Mouse (Mus musculus): ENCODE data around the gene Kif26a. TPM values are rescaled to one million over a fixed set of nuclear protein-coding genes. Genes with fewer than 3 reads are reported as not detected.

The Kif26a gene
- polyA plus RNA-seq, 1 experiment: not detected

DNA sequence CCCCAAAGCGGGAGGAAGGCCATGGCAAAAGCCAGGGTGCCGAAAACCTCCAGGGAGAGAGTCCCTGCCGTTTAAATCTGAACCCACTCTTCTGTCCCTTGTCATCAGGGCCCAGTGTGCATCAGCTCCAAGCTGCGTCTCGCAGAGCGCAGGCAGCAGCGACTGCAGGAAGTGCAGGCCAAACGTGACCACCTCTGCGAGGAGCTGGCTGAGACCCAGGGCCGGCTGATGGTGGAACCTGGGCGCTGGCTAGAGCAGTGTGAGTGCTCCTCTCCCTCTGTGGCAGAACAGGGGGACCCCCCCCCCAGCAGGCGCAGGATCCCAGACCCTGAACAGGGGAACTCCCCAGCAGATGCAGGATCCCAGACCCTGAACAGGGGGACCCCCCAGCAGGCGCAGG is 33.7 kb downstream of the Kif26a start:
- TF ChIP-seq GATA1 (IDR thresholded peaks at IDR 0.05; ENCODE audit: borderline replicate concordance, low read length) (no peak), FLI1 (IDR thresholded peaks at IDR 0.05; ENCODE audit: low read length) (no peak)
- 0 out of 2 replicates have a peak, but pooled peaks cover 4% of the 10 kb centered on the region for H3K4me1 ChIP-seq
- no peaks in the 10 kb centered on the region for H3K9me3 ChIP-seq
- H3K27me3 ChIP-seq (replicated peaks): peaks cover 30% of the 10 kb centered on the region
- H3K4me3 ChIP-seq (replicated peaks): no peak overlapping the region
- H3K36me3 ChIP-seq (replicated peaks; ENCODE audit: low read length): no peaks in the 10 kb centered on the region

DNA sequence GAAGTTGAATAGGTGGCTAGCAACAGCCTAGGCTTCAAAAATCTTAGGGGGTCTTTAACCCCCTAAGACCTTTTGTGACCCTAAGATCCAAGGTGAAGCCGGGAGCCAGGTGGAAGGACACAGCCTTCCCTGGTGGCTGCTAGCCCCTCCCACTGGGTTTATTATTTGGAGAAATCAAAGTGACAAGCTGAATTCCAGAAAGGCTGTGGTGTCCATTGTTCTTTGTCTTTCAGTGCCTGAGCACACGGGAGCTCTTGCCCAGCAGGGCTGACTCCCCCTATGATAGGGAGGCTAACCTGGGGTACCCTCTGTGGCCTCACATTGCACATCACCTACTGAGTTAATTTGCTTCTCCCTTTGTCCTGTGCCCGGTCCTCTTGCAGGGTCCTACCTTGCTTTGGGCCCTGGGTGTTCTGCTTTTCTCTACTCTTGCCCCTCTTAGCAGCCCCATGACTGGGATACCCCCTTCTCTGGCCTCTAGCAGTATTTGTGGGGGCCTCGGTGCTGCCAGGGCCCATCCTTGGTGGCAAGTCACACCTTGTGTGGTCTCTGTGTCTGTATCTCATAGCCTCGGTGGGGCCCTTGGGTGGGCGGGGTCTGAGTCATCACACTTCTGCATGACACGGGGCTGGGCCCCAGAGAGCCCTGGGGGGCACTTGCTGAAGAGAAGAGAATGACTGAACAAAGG is 36.1 kb downstream of the Kif26a start:
- no peak for TF ChIP-seq FLI1 (IDR thresholded peaks at IDR 0.05; ENCODE audit: low read length)
- no peak for TF ChIP-seq GATA1 (IDR thresholded peaks at IDR 0.05; ENCODE audit: borderline replicate concordance, low read length)
- H3K4me1 ChIP-seq: 0 out of 2 replicates have a peak, but pooled peaks cover 4% of the 10 kb centered on the region
- H3K4me3 ChIP-seq (replicated peaks): no peak overlapping the region
- no peaks in the 10 kb centered on the region for H3K36me3 ChIP-seq (replicated peaks; ENCODE audit: low read length)
- peaks cover 33% of the 10 kb centered on the region for H3K27me3 ChIP-seq (replicated peaks)
- no peaks in the 10 kb centered on the region for H3K9me3 ChIP-seq

DNA sequence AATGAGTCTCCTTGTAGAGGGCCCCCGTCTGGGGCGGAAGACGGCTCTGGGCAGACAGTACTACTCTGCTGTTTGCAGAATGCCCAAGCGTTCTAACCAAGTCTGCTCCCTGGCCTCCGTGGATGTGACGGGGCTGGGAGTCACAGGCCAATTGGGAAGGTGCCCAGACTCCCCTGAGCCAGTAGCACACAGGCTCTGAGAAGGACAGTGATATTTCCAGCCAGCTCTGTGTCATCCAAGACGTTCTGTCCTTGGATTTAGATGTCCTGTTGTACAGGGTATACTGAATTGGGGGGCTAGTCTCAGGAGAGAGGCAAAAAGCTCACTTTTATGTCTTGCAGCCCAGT is 36.6 kb downstream of the Kif26a start:
- Histone ChIP-seq H3K36me3 (replicated peaks; ENCODE audit: low read length) (no peaks in the 10 kb centered on the region), H3K4me3 (replicated peaks) (no peak overlapping the region), H3K9me3 (no peaks in the 10 kb centered on the region), H3K4me1 (0 out of 2 replicates have a peak, but pooled peaks cover 4% of the 10 kb centered on the region), H3K27me3 (replicated peaks) (peaks cover 36% of the 10 kb centered on the region)
- TF ChIP-seq GATA1 (IDR thresholded peaks at IDR 0.05; ENCODE audit: borderline replicate concordance, low read length) (no peak), FLI1 (IDR thresholded peaks at IDR 0.05; ENCODE audit: low read length) (no peak)

DNA sequence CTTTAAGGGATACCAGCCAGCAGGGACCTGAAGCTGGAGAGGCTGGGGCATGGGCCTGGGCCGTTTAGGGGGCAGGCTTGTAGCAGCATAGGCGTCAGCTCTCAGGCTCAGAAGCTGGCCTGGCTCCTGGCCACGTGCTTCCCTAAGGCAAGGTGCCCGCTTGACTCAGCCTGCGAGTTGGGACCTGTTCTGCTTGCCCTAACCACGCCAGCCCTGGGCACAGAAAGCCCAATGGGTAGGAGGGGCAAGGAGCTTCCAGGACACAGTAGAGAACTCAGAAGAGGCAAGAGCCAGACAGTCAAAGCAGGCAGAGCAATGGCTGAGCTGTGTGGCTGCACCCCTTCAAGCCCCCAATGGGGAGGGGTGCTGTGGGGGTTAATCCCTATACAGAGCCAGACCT is 37.7 kb downstream of the Kif26a start:
- H3K4me1 ChIP-seq: 0 out of 2 replicates have a peak, but pooled peaks cover 4% of the 10 kb centered on the region
- H3K9me3 ChIP-seq: no peaks in the 10 kb centered on the region
- no peak for TF ChIP-seq GATA1 (IDR thresholded peaks at IDR 0.05; ENCODE audit: borderline replicate concordance, low read length)
- no peak for TF ChIP-seq FLI1 (IDR thresholded peaks at IDR 0.05; ENCODE audit: low read length)
- H3K27me3 ChIP-seq (replicated peaks): peaks cover 39% of the 10 kb centered on the region
- no peaks in the 10 kb centered on the region for H3K36me3 ChIP-seq (replicated peaks; ENCODE audit: low read length)
- H3K4me3 ChIP-seq (replicated peaks): no peak overlapping the region

DNA sequence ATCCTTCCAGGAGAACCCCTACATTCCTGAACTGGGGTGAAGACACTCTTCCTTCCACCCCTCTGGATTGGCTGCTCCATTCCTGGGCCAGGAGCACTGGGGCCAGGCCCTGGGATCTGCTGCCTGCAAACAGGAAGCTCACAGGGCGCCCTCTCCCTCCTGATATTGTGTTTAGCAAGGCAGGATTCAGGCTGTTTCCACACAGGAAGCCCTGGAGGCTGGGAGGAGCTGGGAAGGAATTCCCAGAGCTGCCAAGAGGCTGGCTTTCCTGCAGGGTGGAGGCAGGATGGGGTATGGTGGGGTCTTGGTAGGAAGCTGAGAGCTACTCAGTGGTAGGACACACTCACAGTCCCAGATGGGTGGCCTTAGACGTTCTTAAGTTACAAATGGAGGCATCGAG is 38.4 kb downstream of the Kif26a start:
- H3K4me3 ChIP-seq (replicated peaks): no peak overlapping the region
- 0 out of 2 replicates have a peak, but pooled peaks cover 4% of the 10 kb centered on the region for H3K4me1 ChIP-seq
- H3K27me3 ChIP-seq (replicated peaks): peaks cover 43% of the 10 kb centered on the region
- TF ChIP-seq GATA1 (IDR thresholded peaks at IDR 0.05; ENCODE audit: borderline replicate concordance, low read length) (no peak), FLI1 (IDR thresholded peaks at IDR 0.05; ENCODE audit: low read length) (no peak)
- no peaks in the 10 kb centered on the region for H3K9me3 ChIP-seq
- no peaks in the 10 kb centered on the region for H3K36me3 ChIP-seq (replicated peaks; ENCODE audit: low read length)

DNA sequence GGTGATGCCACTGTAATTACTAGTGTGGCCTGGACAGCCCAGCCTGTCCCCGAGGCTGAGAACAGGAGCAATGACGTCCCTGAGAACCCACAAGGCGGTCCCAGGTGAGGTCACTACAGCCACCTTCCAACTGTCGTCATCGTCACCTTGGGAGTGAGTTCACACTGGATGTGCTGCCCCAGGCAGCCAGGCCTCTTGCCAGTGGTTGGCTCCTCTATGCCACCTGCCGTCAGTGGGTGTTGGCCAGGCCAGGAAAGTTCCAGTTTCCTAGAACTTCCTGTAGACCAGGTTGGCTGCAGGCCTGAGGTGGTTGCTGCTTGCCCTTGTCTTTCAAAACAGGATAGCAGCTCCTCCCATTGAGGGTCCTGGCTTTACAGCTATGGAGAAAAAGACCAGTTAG is 40.9 kb downstream of the Kif26a start:
- no peak for TF ChIP-seq FLI1 (IDR thresholded peaks at IDR 0.05; ENCODE audit: low read length)
- TF ChIP-seq GATA1 (IDR thresholded peaks at IDR 0.05; ENCODE audit: borderline replicate concordance, low read length): no peak
- H3K27me3 ChIP-seq (replicated peaks): peaks cover 59% of the 10 kb centered on the region

DNA sequence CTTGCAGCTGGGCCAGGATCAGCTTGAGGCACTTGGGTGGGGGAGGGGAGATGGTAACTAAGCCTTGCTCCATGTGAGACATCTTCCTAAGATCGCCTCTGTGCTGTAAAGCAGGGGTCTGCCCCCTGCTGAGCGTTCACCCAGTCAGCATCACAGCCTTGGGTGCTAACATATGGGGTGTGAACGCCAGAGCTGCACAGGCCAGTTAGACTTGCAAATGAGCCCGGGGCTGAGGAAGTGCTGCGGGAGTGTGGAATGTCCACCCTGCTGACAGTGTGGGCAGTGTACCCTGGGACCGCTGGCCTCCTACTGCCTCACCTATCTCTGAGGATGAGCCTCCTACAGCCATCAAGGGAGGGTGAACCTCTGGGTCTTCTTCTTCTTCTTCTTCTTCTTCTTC is 45.7 kb downstream of the Kif26a start:
- H3K27me3 ChIP-seq (replicated peaks): peaks cover 71% of the 10 kb centered on the region
- no peaks in the 10 kb centered on the region for H3K4me1 ChIP-seq
- H3K9me3 ChIP-seq: no peaks in the 10 kb centered on the region
- TF ChIP-seq FLI1 (IDR thresholded peaks at IDR 0.05; ENCODE audit: low read length) (no peak), GATA1 (IDR thresholded peaks at IDR 0.05; ENCODE audit: borderline replicate concordance, low read length) (no peak)
- no peaks in the 10 kb centered on the region for H3K36me3 ChIP-seq (replicated peaks; ENCODE audit: low read length)
- peak overlapping the region; percentile 10 for H3K4me3 ChIP-seq (replicated peaks)

More for the DNA sequence above, 40.9 kb downstream of the Kif26a start:
- 0 out of 2 replicates have a peak, but pooled peaks cover 4% of the 10 kb centered on the region for H3K4me1 ChIP-seq
- no peaks in the 10 kb centered on the region for H3K9me3 ChIP-seq
- no peaks in the 10 kb centered on the region for H3K36me3 ChIP-seq (replicated peaks; ENCODE audit: low read length)
- no peak overlapping the region for H3K4me3 ChIP-seq (replicated peaks)

DNA sequence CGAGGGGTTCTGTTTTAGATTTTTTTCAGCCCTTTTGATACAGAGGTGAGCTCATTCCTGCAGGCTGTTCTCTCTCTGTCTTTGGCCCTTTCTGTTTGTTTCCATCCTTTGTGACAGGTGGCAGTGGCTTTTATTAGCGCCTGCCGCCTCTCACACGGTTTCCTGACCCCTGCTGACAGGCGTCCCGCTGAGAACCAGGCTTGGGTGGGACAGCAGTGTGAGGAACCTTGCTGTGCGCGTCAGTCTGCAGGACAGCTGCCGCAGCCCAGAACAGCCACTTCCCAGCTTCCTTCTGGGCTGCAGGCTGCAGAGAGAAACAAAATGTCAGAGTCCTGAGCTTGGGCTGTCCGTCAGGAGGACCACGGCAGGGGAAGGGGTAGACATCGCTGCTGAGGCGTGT is 49.0 kb downstream of the Kif26a start:
- Histone ChIP-seq H3K27me3 (replicated peaks) (peaks cover 68% of the 10 kb centered on the region), H3K9me3 (no peaks in the 10 kb centered on the region), H3K36me3 (replicated peaks; ENCODE audit: low read length) (no peaks in the 10 kb centered on the region), H3K4me1 (no peaks in the 10 kb centered on the region), H3K4me3 (replicated peaks) (peak overlapping the region; percentile 16)
- TF ChIP-seq GATA1 (IDR thresholded peaks at IDR 0.05; ENCODE audit: borderline replicate concordance, low read length): no peak
- no peak for TF ChIP-seq FLI1 (IDR thresholded peaks at IDR 0.05; ENCODE audit: low read length)

DNA sequence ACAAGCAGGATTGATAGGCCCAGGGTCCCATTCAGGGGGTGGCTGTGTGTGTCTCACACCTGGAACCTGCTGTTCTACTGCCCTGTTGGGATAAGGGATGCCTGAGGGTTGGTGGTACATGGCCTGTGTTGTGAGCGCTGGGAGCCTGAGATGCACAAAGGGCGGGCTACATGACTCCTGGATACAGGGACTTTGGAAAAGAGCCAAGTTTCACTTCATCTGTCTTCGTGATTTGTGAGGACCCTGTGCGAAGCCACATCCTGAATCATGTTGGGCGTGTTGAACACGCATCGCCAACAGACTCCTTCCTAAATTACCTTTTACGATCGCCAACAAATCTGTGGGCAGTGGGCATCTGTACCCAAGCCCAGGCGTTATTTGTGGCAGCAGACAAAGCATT is 50.6 kb downstream of the Kif26a start:
- Histone ChIP-seq H3K36me3 (replicated peaks; ENCODE audit: low read length) (no peaks in the 10 kb centered on the region), H3K9me3 (no peaks in the 10 kb centered on the region), H3K4me1 (no peaks in the 10 kb centered on the region), H3K4me3 (replicated peaks) (no peak overlapping the region), H3K27me3 (replicated peaks) (peaks cover 64% of the 10 kb centered on the region)
- TF ChIP-seq FLI1 (IDR thresholded peaks at IDR 0.05; ENCODE audit: low read length) (no peak), GATA1 (IDR thresholded peaks at IDR 0.05; ENCODE audit: borderline replicate concordance, low read length) (no peak)

DNA sequence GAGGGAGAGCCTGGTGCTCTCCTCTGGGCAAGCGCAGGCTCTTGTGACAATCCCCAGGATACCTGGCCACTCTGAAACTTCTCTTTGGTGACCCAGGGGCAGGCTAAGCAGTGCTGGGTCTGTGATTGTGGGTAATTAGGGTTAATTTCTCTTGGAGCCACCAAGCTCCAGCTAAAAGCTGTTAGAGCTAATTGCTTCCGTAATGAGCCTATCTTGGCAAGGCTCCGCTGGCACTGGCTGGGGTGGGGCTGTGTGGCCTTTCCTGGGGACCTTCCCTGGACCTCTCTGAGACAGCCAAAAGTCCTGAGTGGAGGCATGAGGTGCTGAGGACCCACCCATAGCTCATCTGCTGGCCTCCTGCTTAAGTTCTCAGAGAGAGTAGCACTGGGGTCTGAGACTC is 53.4 kb downstream of the Kif26a start:
- Histone ChIP-seq H3K36me3 (replicated peaks; ENCODE audit: low read length) (no peaks in the 10 kb centered on the region), H3K9me3 (no peaks in the 10 kb centered on the region), H3K4me1 (no peaks in the 10 kb centered on the region), H3K27me3 (replicated peaks) (peaks cover 53% of the 10 kb centered on the region), H3K4me3 (replicated peaks) (no peak overlapping the region)
- TF ChIP-seq FLI1 (IDR thresholded peaks at IDR 0.05; ENCODE audit: low read length) (no peak), GATA1 (IDR thresholded peaks at IDR 0.05; ENCODE audit: borderline replicate concordance, low read length) (no peak)

Measured in megakaryocyte, embryonic 14.5 days (primary cell).